Mouse (Mus musculus): ENCODE data around the gene Ms4a14. TPM values are rescaled to one million over a fixed set of nuclear protein-coding genes. Genes with fewer than 3 reads are reported as not detected.

Ms4a14 gene
- not detected in 2 replicates for polyA plus RNA-seq (2012)

DNA sequence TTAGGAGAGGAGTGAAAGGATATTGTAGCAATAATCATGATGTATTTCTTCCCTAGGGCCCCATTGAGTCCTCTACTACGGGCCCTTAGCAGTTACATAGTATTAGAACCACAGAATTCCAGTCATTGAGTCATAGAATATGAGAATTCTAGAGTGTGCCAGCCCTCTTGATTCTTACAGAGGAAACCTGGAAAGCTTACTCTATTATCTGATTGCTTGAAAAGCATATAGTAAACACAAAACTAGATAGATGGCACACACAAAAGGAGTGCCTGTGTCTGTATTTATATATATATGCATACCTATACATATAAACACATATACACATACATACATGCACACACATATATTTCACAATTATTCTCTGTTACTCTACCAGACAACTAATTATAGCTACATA, at the start of gene Ms4a14:
Ms4a14 (minus strand) TSS at position 101 of the 400 bp plus-strand sequence.
- H3K4me3 ChIP-seq (replicated peaks) = no peak within 1 kb of the TSS
- TF ChIP-seq GATA1 (IDR thresholded peaks at IDR 0.05; ENCODE audit: low read length) = no peak
- no peak for TF ChIP-seq TAL1 (IDR thresholded peaks at IDR 0.05; ENCODE audit: low read length)
- H3K36me3 ChIP-seq (ENCODE audit: control insufficient read depth) = no peaks in the 10 kb centered on the region
- no peaks in the 10 kb centered on the region for H3K27me3 ChIP-seq (ENCODE audit: control insufficient read depth)
- no peaks in the 10 kb centered on the region for H3K9me3 ChIP-seq (ENCODE audit: control insufficient read depth, low read length)
- H3K4me1 ChIP-seq (ENCODE audit: control insufficient read depth) = no peaks in the 10 kb centered on the region

GRCm38 (mm10) chr19:11362002-11362401, 47.7 kb upstream of the Ms4a14 start:
- H3K4me3 ChIP-seq (replicated peaks) = no peak overlapping the region
- no peaks in the 10 kb centered on the region for H3K9me3 ChIP-seq (ENCODE audit: control insufficient read depth, low read length)
- H3K4me1 ChIP-seq (ENCODE audit: control insufficient read depth) = no peaks in the 10 kb centered on the region
- no peaks in the 10 kb centered on the region for H3K27me3 ChIP-seq (ENCODE audit: control insufficient read depth)
- TF ChIP-seq GATA1 (IDR thresholded peaks at IDR 0.05; ENCODE audit: low read length) (no peak), TAL1 (IDR thresholded peaks at IDR 0.05; ENCODE audit: low read length) (no peak)
- no peaks in the 10 kb centered on the region for H3K36me3 ChIP-seq (ENCODE audit: control insufficient read depth)

- TF ChIP-seq TAL1 (IDR thresholded peaks at IDR 0.05; ENCODE audit: low read length) (no peak), GATA1 (IDR thresholded peaks at IDR 0.05; ENCODE audit: low read length) (no peak)
- H3K36me3 ChIP-seq (ENCODE audit: control insufficient read depth) = no peaks in the 10 kb centered on the region
- H3K4me1 ChIP-seq (ENCODE audit: control insufficient read depth) = no peaks in the 10 kb centered on the region
Measured at GRCm38 (mm10) chr19:11360106-11360505, 45.9 kb upstream of the Ms4a14 start.

GRCm38 (mm10) chr19:11355730-11356129, 41.5 kb upstream of the Ms4a14 start:
- H3K27me3 ChIP-seq (ENCODE audit: control insufficient read depth) = no peaks in the 10 kb centered on the region
- H3K36me3 ChIP-seq (ENCODE audit: control insufficient read depth) = no peaks in the 10 kb centered on the region
- H3K4me1 ChIP-seq (ENCODE audit: control insufficient read depth) = no peaks in the 10 kb centered on the region
- TF ChIP-seq GATA1 (IDR thresholded peaks at IDR 0.05; ENCODE audit: low read length) (no peak), TAL1 (IDR thresholded peaks at IDR 0.05; ENCODE audit: low read length) (no peak)
- H3K9me3 ChIP-seq (ENCODE audit: control insufficient read depth, low read length) = no peaks in the 10 kb centered on the region
- H3K4me3 ChIP-seq (replicated peaks) = no peak overlapping the region

More at GRCm38 (mm10) chr19:11360106-11360505, 45.9 kb upstream of the Ms4a14 start:
- Histone ChIP-seq H3K27me3 (ENCODE audit: control insufficient read depth) (no peaks in the 10 kb centered on the region), H3K9me3 (ENCODE audit: control insufficient read depth, low read length) (no peaks in the 10 kb centered on the region), H3K4me3 (replicated peaks) (no peak overlapping the region)

DNA sequence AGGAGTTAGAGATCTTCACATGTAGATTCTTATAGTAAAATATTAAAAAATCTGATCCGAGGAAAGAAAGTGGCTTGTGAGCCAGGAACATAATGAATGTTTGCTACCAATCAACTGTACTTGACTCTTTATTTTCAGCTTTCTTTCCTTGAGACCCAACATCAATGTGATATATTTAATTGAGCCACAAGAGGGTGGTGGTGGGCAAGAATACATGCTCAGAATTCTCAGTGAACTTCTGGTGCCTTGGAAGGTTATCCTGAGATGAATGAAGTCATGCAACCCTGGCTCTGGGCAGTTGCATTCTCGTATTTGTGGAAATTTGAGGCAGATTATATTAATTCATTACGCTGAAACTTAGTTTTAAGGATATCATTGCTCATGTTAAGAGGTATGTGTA, 37.6 kb upstream of the Ms4a14 start:
- Histone ChIP-seq H3K9me3 (ENCODE audit: control insufficient read depth, low read length) (no peaks in the 10 kb centered on the region), H3K27me3 (ENCODE audit: control insufficient read depth) (no peaks in the 10 kb centered on the region), H3K36me3 (ENCODE audit: control insufficient read depth) (no peaks in the 10 kb centered on the region), H3K4me3 (replicated peaks) (no peak overlapping the region), H3K4me1 (ENCODE audit: control insufficient read depth) (no peaks in the 10 kb centered on the region)
- TF ChIP-seq GATA1 (IDR thresholded peaks at IDR 0.05; ENCODE audit: low read length) (no peak), TAL1 (IDR thresholded peaks at IDR 0.05; ENCODE audit: low read length) (no peak)

DNA sequence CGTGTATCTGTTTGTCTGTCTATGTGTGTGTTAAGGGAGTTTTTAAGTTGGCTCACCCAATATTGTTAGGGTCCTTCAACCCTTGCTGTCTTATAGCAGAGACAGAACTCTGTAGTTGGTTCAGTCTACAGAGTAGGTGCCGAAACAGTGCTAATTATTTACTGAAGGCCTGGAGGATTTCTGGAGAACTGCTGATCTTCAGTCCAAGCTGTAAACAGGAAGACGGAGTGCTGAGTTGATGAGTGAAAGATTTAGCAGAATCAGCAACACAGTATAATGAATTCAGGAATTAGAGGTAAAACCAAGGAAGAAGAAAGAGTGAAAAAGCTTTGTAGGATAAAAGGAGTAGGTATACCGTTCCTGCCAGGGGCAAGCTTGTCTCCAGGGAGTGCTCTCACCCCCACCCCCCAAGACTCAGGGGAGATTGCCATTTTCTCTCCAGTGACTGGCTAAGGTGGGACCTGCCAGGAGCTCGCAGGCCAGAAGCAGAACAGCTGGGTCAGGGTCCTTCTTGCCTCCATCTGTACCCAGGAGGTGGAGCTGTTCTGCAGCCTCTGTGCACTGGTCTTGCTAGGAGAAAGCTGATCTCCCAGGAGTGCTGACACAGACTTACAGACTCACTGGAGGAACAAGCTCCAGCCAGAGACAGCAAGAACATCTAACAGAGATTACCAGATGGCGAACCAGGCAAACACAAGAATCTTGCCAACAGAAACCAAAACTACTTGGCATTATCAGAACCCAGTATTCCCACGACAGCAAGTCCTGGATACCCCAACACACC, 35.6 kb upstream of the Ms4a14 start:
- no peak overlapping the region for H3K4me3 ChIP-seq (replicated peaks)
- no peaks in the 10 kb centered on the region for H3K4me1 ChIP-seq (ENCODE audit: control insufficient read depth)
- H3K27me3 ChIP-seq (ENCODE audit: control insufficient read depth) = no peaks in the 10 kb centered on the region
- no peaks in the 10 kb centered on the region for H3K36me3 ChIP-seq (ENCODE audit: control insufficient read depth)
- H3K9me3 ChIP-seq (ENCODE audit: control insufficient read depth, low read length) = no peaks in the 10 kb centered on the region
- no peak for TF ChIP-seq GATA1 (IDR thresholded peaks at IDR 0.05; ENCODE audit: low read length)
- no peak for TF ChIP-seq TAL1 (IDR thresholded peaks at IDR 0.05; ENCODE audit: low read length)

DNA sequence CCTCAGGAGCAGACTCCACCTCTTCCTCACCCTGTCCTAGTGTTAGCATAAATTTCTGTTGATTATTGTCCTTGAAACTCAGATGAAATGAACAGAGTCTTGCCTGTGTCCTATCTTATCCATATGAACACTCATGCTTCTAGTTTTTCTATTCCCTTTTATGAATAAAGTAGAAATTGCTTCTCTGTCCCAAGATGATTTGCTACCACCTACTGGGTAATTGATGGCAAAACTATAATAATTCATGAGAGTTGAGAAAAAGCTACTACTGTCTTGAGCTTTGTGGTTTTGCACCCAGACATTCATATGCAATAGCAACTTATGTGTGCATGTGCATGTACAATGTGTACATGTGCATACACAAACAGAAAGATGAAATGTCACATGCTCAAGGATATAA, 29.7 kb upstream of the Ms4a14 start:
- no peaks in the 10 kb centered on the region for H3K4me1 ChIP-seq (ENCODE audit: control insufficient read depth)
- H3K27me3 ChIP-seq (ENCODE audit: control insufficient read depth) = no peaks in the 10 kb centered on the region
- TF ChIP-seq TAL1 (IDR thresholded peaks at IDR 0.05; ENCODE audit: low read length) = no peak
- TF ChIP-seq GATA1 (IDR thresholded peaks at IDR 0.05; ENCODE audit: low read length) = no peak
- H3K36me3 ChIP-seq (ENCODE audit: control insufficient read depth) = no peaks in the 10 kb centered on the region
- no peaks in the 10 kb centered on the region for H3K9me3 ChIP-seq (ENCODE audit: control insufficient read depth, low read length)
- no peak overlapping the region for H3K4me3 ChIP-seq (replicated peaks)

- H3K9me3 ChIP-seq (ENCODE audit: control insufficient read depth, low read length) = no peaks in the 10 kb centered on the region
- H3K27me3 ChIP-seq (ENCODE audit: control insufficient read depth) = no peaks in the 10 kb centered on the region
- H3K4me3 ChIP-seq (replicated peaks) = no peak overlapping the region
- no peaks in the 10 kb centered on the region for H3K36me3 ChIP-seq (ENCODE audit: control insufficient read depth)
- TF ChIP-seq TAL1 (IDR thresholded peaks at IDR 0.05; ENCODE audit: low read length) (no peak), GATA1 (IDR thresholded peaks at IDR 0.05; ENCODE audit: low read length) (no peak)
- H3K4me1 ChIP-seq (ENCODE audit: control insufficient read depth) = no peaks in the 10 kb centered on the region
Measured at GRCm38 (mm10) chr19:11343147-11343546, 28.9 kb upstream of the Ms4a14 start.

DNA sequence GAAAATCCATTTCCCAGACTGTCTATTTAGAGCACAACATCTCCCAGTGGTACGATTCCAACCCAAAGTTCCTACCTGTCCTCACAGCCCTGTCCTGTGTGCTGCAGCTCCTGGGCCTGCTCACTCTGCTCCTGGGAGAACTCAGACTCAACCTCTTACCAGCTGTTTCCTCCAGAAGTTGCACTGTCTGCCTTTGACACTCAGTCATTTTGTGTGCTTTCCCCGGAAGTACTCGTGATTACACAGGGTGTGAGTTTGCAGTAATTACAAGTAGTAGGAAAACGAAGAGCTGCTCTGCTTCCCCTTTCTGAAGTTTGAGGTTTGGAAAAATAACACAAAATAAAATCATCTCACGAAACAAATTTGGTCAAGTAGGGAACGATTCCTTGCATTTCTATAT, 21.7 kb upstream of the Ms4a14 start, which contains the start of gene Ms4a7:
Ms4a7 (minus strand) TSS at position 215 of the 400 bp plus-strand sequence.
- Histone ChIP-seq H3K27me3 (ENCODE audit: control insufficient read depth) (no peaks in the 10 kb centered on the region), H3K9me3 (ENCODE audit: control insufficient read depth, low read length) (no peaks in the 10 kb centered on the region), H3K4me3 (replicated peaks) (no peak within 1 kb of the TSS), H3K36me3 (ENCODE audit: control insufficient read depth) (no peaks in the 10 kb centered on the region), H3K4me1 (ENCODE audit: control insufficient read depth) (no peaks in the 10 kb centered on the region)
- TF ChIP-seq GATA1 (IDR thresholded peaks at IDR 0.05; ENCODE audit: low read length) = no peak
- TF ChIP-seq TAL1 (IDR thresholded peaks at IDR 0.05; ENCODE audit: low read length) = no peak
